Mouse (Mus musculus) olfactory bulb, adult 2 months (tissue): ENCODE data around the gene Lsm7.

ENCODE experiments used
- CTCF ChIP-seq: fragments of 200-500 bp; IDR thresholded peaks from 2 replicates; pipeline ENCODE4 v1.5.1; 2012; ENCODE audit warnings: low read depth, mild to moderate bottlenecking, low read length, moderate library complexity; ENCODE audit not compliant: insufficient read depth
- POLR2A ChIP-seq: fragments of 200-500 bp; IDR thresholded peaks from 2 replicates; pipeline ENCODE4 v1.6.1; 2012; ENCODE audit warnings: mild to moderate bottlenecking, low read depth, low read length, moderate library complexity; ENCODE audit not compliant: insufficient read depth

- no peak for TF ChIP-seq CTCF
- no peak for TF ChIP-seq POLR2A
Measured at GRCm38 (mm10) chr10:80839848-80840247, 15.2 kb downstream of the Lsm7 start.
